Mouse (Mus musculus) bone marrow macrophage, adult 2 months (primary cell): Measurements from ENCODE around the gene Fam196b.

Experiments used
- CTCF ChIP-seq: IDR thresholded peaks from 2 replicates; pipeline ENCODE4 v1.5.1; 2012; ENCODE audit warnings: low read depth, mild to moderate bottlenecking, low read length, moderate library complexity
- POLR2A ChIP-seq: IDR thresholded peaks from 2 replicates; pipeline ENCODE4 v1.6.1; 2012; ENCODE audit warnings: mild to moderate bottlenecking, low read depth, low read length, borderline replicate concordance

DNA sequence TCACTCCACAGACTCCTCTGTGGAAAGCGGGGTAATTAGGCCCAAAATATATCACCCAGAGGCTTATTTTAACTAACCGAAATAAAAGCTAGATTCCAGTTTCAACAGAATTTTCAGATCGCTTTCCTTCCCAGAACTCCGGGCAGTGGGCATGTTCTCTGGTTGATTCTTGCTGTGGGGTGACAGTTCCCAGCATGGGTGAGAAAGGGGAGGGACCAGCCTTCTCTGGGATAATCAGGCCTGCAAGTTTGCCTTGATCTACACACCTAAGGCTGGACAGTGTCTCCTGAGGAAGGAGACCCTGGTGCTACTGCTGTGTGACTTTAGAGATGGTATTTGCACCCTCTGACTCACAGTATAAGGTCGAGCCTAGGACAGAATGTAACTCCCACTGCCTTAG is 116.7 kb downstream of the Fam196b start:
- TF ChIP-seq CTCF: no peak
- TF ChIP-seq POLR2A: no peak
